Mouse (Mus musculus) inflammation-experienced regulatory T-cells, adult 6 months (primary cell): ENCODE data around the gene Pnrc2. TPM values are rescaled to one million over a fixed set of nuclear protein-coding genes. Genes with fewer than 3 reads are reported as not detected.

Experiments
- ATAC-seq: one replicate; pipeline ENCODE4 v1.8.0; 2017
- polyA plus RNA-seq, 3 experiments: library from polyadenylated mRNA; unstranded; fragments of 100-300 nt; shearing (Covaris generic); gene quantifications; one replicate each; pipeline ENCODE4 v1.2.1; 2017

The Pnrc2 gene
- polyA plus RNA-seq, 3 experiments from 2014 or later: 177 to 235 (median 211) TPM

GRCm38 (mm10) chr4:135891539-135891938 lies 17.9 kb upstream of the Pnrc2 start:
- ATAC-seq: no peak

- ATAC-seq: peak; percentile 99
Observed at GRCm38 (mm10) chr4:135889884-135890283, 16.2 kb upstream of the Pnrc2 start.

DNA sequence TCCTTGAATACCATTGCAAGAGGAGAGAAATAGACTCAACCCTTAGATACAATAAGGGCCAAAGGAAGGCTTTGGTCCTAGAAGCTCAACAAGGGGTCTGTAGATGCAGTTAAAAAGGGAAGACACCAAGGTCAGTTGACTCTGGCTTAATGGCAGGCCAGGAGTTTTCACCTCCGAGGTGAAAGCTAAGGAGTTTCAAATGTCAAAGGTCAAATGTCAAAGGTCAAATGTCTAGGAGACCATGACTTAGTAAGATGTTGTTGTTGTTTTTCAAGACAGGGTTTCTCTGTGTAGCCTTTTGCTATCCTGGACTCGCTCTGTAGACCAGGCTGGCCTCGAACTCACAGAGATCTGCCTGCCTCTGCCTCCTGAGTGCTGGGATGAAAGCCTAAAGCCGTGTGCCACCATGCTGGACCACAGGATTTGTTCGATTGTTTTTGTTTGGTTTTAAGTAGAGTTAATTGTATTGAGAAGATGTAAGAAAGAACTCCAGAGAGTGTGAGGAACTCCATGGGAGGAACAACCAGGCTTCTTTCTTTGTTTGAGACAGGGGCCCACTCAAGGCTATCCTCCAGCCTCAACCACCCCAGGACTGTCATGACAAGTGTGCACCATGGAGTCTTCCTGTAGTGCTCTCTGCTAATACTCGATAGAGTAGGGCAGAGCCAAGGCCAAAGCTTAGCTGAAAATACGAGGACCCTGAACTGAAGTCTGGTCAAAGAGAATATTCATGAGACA lies 15.7 kb upstream of the Pnrc2 start:
- no peak for ATAC-seq

DNA sequence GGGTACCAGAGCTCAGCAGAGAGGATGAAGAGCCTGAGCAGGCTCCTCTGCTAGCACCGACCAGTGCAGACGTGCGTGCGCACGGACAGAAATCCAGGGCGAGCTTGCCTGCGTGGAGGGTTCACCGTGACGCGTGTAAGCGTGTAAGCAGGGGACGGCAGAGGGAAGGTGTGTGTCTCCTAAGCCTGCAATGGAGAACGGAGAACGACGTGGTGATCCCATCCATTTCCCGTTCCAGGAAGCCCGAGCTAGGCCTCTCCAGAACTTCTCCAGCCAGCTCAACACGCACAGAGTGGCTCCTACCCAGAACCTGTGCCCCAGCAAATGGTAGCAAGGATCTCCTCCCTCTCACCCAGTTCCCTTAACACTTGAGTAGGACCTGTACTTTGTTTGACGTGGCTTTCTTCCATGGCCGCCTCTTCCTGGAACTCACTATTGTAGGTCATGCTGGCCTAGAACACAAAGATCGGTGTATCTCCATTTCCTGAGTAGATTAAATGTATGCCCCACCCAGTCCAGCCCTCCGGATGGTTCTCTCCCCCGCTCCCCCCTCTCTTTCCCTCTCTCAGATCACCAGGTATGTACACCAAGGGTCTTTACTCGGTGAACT lies 14.9 kb upstream of the Pnrc2 start:
- no peak for ATAC-seq

- no peak for ATAC-seq
Observed at GRCm38 (mm10) chr4:135886184-135886583, 12.5 kb upstream of the Pnrc2 start.

DNA sequence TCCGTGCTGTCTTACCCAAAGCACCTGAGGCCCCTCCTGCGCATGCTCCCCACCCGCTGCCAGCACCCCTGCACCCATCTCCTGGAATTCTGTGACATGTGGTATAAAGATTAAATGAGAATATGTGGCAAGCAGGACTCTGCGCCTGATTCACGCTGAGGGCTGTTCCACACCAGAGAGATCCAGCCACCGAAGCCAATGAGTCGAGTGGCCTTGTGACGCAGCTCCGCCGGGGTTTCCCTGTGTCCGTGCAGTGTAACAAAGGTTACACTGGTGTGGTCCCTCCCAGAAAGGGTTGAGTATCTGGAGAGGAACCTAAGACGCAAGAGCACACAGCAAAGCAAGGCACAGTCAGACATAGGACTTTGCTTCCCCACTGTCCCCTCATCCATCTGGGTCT lies 12.0 kb upstream of the Pnrc2 start:
- no peak for ATAC-seq

DNA sequence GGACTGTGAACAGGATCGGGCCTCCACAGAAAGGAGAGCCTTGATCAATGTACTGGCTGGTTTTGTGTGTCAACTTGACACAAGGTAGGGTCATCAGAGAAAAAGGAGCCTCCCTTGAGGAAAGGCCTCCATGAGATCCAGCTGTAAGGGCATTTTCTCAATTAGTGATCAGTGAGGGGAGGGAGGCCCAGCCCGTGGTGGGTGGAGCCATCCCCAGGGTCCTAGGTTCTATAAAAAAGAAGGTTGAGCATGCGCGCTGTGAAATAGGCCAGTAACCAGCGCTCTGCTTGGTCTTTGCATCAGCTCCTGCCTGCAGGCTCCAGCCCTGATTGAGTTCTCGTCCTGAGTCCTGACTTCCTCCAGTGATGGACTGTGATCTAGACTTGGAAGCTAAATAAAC lies 10.9 kb upstream of the Pnrc2 start:
- ATAC-seq: no peak

- peak; percentile 32 for ATAC-seq
Observed at GRCm38 (mm10) chr4:135883881-135884516, 10.3 kb upstream of the Pnrc2 start.

DNA sequence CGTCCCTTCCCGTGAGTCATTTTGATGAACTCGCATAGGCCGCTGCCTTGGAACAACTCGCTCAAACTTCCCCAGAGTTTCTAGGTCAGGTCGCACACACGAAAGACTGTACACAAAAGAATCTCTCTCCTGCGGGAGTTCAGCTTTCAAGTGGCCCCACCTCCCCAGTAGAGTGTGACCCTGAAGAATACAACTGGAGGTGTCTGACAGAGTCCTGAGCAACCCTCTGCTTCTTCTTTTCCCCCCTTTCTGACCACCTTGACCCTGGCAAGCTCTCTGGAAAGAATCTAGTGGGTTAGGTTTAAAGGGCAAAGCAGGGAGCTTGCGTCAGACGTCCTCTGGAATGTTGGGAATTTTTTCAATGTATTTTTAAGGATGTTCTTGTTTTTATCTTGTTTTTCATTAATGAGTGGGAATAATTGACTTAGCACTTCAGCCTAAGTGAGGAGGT lies 9.8 kb upstream of the Pnrc2 start:
- ATAC-seq: no peak

GRCm38 (mm10) chr4:135882023-135882422 lies 8.4 kb upstream of the Pnrc2 start:
- no peak for ATAC-seq

DNA sequence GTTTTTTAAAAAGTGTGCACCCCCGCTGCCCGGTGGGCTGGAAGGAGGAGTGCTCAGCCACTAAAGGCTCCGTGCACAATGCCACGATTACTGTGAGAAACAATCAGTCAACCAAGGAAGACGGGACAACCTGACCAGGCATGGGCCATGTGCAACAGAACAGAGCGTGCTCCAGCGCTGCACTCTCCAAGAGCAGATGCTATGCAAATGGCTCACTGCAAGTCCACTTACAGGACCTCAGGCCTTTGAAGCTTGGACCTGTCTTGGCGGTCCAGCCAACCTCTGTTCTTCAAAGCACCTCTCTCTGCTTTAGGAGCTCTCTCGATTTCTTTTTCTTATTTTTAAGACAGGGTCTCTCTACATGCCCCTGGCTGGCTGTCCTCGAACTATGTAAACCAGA lies 6.9 kb upstream of the Pnrc2 start:
- no peak for ATAC-seq

GRCm38 (mm10) chr4:135880018-135880417 lies 6.4 kb upstream of the Pnrc2 start:
- ATAC-seq: no peak

- ATAC-seq: no peak
Observed at GRCm38 (mm10) chr4:135879021-135879420, 5.4 kb upstream of the Pnrc2 start.

GRCm38 (mm10) chr4:135877742-135878141 lies 4.1 kb upstream of the Pnrc2 start:
- ATAC-seq: no peak

DNA sequence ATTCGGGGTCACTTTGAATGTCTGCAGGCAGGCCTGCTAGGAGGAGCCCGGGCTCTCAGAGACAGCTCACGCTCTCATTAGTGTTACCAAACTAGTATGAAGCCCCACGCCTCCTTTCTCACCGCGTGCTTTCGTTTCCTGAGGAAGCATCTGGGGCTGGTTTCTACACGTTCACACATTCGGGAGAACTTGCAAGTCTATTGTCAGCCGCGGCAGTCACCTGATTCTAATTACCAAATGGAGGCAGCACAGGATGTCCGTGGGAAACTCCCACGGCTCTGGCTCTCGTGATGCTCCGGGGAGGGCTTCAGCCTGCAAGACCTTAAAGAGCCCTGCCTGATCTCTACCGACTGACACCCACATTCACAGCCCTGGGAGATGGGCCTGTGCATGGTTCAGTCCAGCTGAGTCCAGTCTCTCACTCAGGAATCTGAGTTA lies 3.0 kb upstream of the Pnrc2 start:
- peak; percentile 84 for ATAC-seq

- no peak for ATAC-seq
Observed at GRCm38 (mm10) chr4:135875991-135876582, 2.4 kb upstream of the Pnrc2 start.

DNA sequence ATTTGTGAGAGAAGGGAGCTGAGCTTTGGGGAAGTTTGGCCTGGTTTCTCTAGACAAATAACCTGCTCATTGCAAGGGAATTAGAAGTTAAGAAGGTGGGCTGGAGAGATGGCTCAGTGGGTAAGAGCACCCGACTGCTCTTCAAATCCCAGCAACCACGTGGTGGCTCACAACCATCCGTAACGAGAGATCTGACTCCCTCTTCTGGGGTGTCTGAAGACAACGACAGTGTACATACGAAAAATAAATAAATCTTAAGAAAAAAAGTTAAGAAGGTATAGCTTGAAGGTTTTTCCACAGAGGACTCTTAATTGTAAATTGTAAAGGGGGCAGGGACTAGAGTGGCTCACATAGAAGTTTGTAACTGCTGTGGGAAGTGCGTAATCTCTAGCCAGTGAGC lies 1.9 kb upstream of the Pnrc2 start:
- no peak for ATAC-seq

- ATAC-seq: no peak
Observed at GRCm38 (mm10) chr4:135874564-135875535, 1.2 kb upstream of the Pnrc2 start.

DNA sequence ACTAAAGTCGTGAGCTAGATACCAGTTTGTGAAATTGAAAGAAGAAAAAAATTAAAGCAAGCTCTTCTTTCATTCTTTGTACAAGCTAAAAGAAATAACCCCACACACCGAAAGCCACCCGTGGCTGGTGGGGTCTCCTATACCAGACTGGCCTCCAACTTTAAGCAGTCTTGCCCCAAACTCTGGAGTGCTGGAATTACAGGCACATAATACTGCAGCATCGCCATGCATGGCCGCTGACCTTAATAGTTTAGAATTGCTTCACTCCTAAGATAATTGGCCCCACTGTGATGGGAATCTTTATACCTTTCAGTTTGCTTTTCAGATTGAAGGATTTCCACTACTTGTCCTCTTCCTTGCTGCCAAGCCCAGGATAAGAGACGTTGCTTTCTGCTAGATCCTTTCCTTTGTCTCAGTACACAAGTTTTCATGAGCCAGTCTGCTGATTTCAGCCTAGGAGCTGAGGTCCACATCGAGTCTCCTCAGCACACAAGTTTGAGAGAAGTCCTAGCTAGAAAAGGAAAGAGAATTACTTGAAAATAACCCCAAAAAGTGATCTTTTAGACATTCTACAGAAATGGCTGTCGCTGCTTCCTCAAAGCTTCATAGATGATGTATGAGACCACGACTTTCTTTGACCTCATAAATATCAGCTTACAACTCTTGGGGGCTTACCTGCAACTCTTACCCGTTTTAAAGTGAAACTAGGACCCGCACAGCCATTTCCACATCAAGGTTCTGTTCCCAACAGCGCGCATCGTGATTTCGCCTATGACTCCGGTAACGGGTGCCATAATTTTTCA lies 860 bp downstream of the Pnrc2 start:
- no peak for ATAC-seq

DNA sequence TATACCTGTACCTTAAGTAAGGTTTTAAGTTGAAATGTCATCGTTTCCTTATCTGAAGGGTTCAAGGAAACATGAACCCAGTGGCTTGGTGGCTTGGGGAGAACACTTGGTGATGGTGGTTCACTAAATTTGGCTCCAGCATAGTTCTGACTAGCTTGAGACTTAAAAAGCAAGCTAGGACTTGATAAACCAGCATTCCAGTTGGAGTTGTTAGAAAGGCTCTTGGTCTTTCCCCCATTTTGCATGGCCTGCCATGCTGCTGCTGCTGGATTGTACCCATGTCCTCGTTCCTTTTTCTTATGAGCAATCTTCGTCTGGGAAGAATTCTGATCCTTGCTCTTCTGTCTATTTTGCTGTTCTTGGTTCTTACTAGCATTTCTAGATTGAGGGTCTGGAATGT lies 1.6 kb downstream of the Pnrc2 start:
- no peak for ATAC-seq
